Mouse (Mus musculus) MN1 (cell line): ENCODE results near the gene Ssmem1.

Source experiments
- DNase-seq: peaks from one replicate; pipeline ENCODE4 v3.0.0-alpha.2; 2016; ENCODE audit warnings: low spot score

The Ssmem1 gene

DNA sequence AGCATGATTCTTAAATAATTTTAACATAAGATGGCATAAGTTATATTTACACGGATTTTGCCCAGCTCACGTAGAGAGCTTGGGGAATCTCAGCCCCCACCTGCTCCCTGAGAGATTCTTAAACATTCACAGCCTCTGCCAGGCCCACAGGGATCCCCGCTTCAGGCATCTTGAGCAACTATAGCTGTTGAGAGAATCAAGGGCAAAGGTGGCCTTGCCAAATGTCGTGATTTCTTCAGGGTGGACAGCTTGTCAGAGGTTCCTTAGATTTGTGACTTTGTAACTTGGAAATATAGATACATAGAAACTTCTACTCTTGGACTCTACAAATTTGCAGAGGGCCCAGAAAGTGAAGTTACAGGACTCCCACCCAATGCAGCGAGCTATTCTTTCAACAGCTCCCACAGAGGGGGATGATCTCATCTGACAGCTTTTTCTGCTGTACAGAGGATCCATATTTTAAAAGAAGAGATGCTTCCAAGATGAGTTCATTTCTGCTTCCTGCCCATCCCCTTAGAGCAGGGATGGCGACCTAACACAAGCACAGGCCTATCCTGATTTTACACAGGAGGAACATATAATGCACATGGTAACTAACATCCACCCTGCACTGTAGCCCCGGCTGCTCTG is 43.8 kb downstream of the Ssmem1 start:
- DNase-seq = no peak

- no peak for DNase-seq
These were observed 44.4 kb downstream of the Ssmem1 start for GRCm38 (mm10) chr6:30554092-30554491.

- no peak for DNase-seq
These were observed 45.0 kb downstream of the Ssmem1 start for GRCm38 (mm10) chr6:30554621-30555170.

- DNase-seq = no peak
These were observed 46.4 kb downstream of the Ssmem1 start for GRCm38 (mm10) chr6:30556080-30556479.

DNA sequence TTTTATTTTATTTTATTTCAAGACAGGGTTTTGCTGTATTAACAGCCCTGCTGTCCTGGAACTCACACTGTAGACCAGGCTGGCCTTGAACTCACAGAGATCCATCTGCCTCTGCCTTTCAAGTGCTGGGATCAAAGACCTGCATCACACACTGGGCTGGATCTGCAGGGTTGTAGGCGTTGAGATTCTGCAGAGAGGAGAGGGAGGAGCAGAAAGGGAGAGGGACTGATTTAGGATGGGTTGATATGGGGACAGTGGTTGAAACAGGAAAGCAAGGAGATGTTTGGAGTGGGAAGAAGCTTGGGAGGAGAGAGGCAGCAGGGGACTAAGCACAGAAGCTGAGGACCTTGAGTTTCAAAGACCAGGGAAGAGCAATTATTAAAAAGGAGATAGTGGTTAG is 50.1 kb downstream of the Ssmem1 start:
- no peak for DNase-seq

- no peak for DNase-seq
These were observed 52.5 kb downstream of the Ssmem1 start for GRCm38 (mm10) chr6:30562132-30562531.

- no peak for DNase-seq
These were observed 53.9 kb downstream of the Ssmem1 start for GRCm38 (mm10) chr6:30563575-30563974.

GRCm38 (mm10) chr6:30564051-30564450 is 54.4 kb downstream of the Ssmem1 start:
- DNase-seq = no peak

GRCm38 (mm10) chr6:30568069-30568468 is 58.4 kb downstream of the Ssmem1 start, which contains the start of gene Cpa4:
Gene Cpa4 (plus strand): TSS chr6:30568369.
- DNase-seq = no peak

GRCm38 (mm10) chr6:30569331-30569730 is 59.7 kb downstream of the Ssmem1 start:
- no peak for DNase-seq
